Mouse (Mus musculus) testis, adult 2 months (tissue): ENCODE data around the gene Car12.

Source experiments
- CTCF ChIP-seq: fragments of 200-500 bp; IDR thresholded peaks from 2 replicates; pipeline ENCODE4 v1.5.1; 2012; ENCODE audit warnings: low read depth, mild to moderate bottlenecking, inconsistent platforms, low read length, moderate library complexity; ENCODE audit not compliant: control insufficient read depth, insufficient read depth, insufficient replicate concordance
- POLR2A ChIP-seq: fragments of 200-500 bp; IDR thresholded peaks from 2 replicates; pipeline ENCODE4 v1.6.1; 2012; ENCODE audit warnings: low read depth, mild to moderate bottlenecking, inconsistent platforms, low read length, moderate library complexity; ENCODE audit not compliant: control insufficient read depth

DNA sequence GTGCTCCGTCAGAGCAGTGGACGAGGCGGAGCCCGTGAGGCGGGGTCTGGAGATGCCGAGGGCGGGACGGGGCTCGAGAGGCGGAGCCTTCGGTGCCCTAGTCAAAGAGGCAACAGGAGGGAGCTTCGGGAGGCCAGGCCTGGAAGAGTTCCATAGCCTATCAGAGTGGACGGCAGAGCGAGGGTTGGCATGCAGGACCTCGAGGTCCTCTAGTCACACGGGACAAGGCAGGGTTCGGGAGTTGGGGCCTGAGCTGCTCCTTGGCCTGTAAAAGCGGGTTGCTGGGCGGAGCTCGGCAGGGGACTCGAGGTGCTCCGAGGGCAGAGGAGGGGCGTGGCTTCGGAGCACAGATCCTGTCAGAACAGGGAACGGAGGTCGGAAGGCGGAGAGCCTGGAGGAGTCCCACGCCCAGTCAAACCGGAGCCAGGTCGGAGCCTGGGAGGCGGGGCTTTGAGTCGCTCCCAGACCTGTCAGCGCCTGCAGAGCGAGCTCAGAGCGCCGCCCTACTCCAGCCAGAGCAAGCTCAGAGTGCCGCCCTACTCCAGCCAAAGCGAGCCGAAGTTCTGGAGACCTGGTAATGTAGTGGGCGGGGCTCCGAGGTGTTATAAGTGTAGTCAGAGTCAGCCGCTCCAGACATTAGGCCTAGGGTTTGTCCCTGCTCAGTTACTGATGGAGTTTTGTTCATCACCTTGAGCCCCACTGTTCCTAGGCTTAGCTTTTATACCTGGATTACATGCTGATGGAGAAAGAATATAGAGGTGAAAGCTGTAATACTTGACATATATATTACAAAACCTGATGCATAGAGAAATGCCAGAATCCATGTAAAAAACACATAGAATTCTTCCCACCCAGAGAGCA, 82.2 kb downstream of the Car12 start, which contains the start of gene Aph1b:
- 0 out of 2 replicates have a peak, but pooled peaks have one; percentile 8 for TF ChIP-seq CTCF
- TF ChIP-seq POLR2A = peak; percentile 49; the same call in 1 of the 2 replicates
